Mouse (Mus musculus) skeletal muscle tissue, postnatal 0 days (tissue): ENCODE measurements around the gene Kcnk3. TPM values are rescaled to one million over a fixed set of nuclear protein-coding genes. Genes with fewer than 3 reads are reported as not detected.

ENCODE experiments used
- microRNA-seq, 2 experiments: library from miRNA; unstranded; fragments of <30 nt; microRNA quantifications; one replicate each; pipeline ENCODE4; 2016
- polyA plus RNA-seq: library from polyadenylated mRNA; unstranded; fragments of >200 nt; fragmentation: Nextera tagmentation; extraction: Ambion mirVana; gene quantifications from 2 replicates; pipeline ENCODE4 v1.2.1, GENCODE M21; 2015

The Kcnk3 gene
- polyA plus RNA-seq, result 1.1 and 4.1 TPM in 2 replicates

DNA sequence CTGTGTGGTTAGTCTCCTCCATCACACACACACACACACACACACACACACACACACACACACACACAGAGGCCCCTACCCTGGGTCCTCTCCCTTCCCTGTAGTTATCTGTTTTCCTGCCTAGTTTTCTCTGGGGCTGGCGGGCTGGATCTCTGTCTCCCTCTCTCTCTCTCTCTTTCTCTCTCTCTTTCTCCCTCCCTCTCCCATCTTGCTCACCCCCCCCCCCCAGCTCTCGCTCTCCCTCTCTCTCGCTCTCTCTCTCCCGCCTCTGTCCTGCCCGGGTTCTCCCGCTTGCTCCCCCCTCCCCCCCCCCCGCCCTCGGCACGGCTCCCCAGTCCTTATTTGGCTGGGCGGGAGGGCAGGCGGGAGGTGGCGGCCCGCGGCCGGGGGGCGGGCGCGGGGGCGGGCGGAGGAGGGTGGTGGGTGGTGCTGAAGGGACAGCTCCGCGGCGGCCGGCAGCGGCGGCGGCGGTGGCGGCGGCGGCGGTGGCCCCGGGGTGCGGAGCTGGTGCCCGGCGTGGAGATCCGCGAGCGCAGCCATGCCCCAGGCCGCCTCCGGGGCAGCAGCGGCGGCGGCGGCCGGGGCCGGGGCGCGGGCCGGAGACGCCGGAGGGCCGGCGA is at the start of gene Kcnk3:
TSS of gene Kcnk3 (plus strand) at position 490 of the 620 bp plus-strand sequence.

DNA sequence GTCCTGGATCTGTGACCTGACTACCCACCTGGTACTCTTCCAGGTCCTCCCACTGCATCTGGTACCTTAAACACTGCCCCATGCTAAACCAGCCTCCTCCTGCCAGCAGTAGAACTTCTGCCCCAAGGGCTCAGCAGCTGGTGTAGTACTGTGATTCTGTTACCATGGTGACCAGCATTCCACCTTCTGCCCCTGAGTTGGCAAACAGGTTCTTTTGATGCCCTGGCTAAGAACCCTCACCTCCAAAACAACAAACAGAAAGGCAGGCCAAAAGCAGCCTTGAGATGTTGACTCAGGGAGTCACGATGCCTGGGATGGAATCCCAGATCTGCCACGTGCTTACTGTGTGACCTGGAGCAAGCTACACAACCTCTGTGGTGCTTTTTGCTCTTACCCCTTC is 42.3 kb upstream of the Kcnk3 start, which contains the start of gene Cib4:
TSS of gene Cib4 (minus strand) at position 139 of the 400 bp plus-strand sequence.

DNA sequence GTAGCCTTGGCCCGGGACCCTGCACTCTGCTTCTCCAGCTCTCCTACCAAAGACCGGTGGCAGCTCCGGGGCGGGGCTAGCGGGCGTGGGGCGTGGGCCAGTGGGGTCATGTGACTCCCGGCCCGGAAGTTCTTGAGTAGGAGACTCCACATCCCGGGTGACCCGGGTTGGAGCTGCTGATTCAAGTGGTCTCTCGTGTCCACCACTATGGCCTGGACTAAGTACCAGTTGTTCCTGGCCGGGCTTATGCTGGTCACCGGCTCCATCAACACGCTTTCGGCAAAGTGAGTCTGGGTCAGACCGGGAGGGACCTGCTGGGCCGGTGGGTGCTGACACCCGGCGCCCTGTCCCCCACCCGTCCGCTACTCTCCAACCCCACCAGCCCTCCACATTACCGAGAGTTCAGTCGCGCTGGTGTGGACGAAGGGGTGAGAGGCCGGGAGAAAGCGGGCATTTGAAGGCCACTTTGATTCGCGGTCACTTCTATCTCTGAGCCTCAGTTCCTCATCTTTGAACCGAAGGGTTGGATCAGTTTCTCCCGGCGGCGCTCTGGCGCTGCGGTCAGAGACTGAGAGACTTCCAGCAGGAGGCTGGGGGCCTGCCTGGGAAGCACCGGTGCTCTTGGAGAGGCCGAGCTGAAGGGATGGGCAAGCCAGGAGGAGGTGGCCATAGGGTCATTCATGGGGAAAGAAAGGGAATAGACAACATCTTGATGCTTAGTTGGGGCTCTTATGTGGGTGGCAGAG is 60.0 kb downstream of the Kcnk3 start, which contains the start of gene Slc35f6:
TSS of gene Slc35f6 (plus strand) at position 119 of the 746 bp plus-strand sequence.

DNA sequence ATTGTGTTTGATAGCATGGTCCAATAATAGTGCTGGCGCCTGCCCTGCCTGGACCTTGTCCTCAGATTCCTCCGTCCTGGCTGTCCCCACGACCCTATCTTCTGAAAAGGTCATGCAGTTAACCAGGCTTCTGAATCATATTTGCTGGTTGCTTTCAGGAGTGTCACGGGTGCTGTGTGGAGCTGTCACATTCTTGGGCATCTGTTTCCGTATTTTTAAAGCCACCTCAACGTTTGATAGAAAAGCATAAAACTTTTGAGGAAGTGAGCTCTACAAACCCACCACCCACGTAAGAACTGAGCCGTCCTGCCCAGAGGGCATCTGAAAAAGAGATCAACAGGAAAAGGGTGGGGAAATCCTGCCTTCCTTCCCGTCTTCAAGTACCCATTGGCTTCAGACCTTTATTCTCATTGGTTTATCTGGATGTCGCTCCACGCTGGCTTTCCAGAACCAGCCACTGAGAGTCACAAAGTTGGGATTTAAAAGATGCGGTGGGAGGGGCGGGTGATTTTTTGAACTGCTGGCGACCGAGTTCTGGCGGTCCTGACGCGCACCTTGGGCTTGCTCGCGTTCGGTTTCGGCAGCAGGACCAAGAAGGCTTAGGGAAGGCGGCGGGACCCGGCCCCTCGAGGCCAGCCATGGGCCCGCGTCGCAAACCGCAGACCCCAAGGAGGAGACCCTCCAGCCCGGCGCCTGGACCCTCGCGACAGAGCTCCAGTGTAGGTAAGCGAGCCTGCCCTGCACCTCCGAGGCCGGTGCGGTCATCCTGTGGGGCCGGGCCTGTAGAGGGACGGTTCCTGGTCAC is 78.6 kb downstream of the Kcnk3 start, which contains the start of gene Cenpa:
TSS of gene Cenpa (plus strand) at position 387 of the 805 bp plus-strand sequence.

Small RNAs within 50 kb of the gene (microRNA-seq; reads per million reads assigned to microRNA genes)
- 0 reads per million in 2 experiments for gene Mir5625

Other genes starting within 250 kb of the Kcnk3 start
- 0.06 and 0.17 TPM in 2 replicates for gene Otof, start 126.2 kb upstream of the Kcnk3 start, polyA plus RNA-seq
- gene 1700001C02Rik, start 122.1 kb upstream of the Kcnk3 start, polyA plus RNA-seq, result not detected in 2 replicates
- not detected in 2 replicates for gene Cib4, start 42.3 kb upstream of the Kcnk3 start, polyA plus RNA-seq
- gene Slc35f6, start 59.8 kb downstream of the Kcnk3 start, polyA plus RNA-seq, result 12.1 and 16.5 TPM in 2 replicates
- gene Cenpa, start 78.6 kb downstream of the Kcnk3 start, polyA plus RNA-seq, result 65.3 and 69.9 TPM in 2 replicates
- gene Dpysl5, start 123.4 kb downstream of the Kcnk3 start, polyA plus RNA-seq, result 3.2 and 3.3 TPM in 2 replicates
- 54.6 and 55.1 TPM in 2 replicates for gene Mapre3, start 226.5 kb downstream of the Kcnk3 start, polyA plus RNA-seq